Mouse (Mus musculus) gastrocnemius, postnatal 4 days (tissue): ENCODE data around the gene C130074G19Rik. TPM values are rescaled to one million over a fixed set of nuclear protein-coding genes. Genes with fewer than 3 reads are reported as not detected.
A peak's percentile ranks its signal among the peaks of the same experiment; 100 is the strongest.

ENCODE experiments used
- DNase-seq, 2 experiments: peaks; one replicate each; pipeline ENCODE4 v3.0.0; 2021 to 2022; ENCODE audit warnings: low spot score in 2 of 2, mixed read lengths in 2 of 2
- total RNA-seq, 2 experiments: library from RNA; stranded (reverse); gene quantifications; 2 replicates each; pipeline ENCODE4 v1.2.3; 2021

The C130074G19Rik gene
- total RNA-seq, 2 experiments from 2014 or later = 28.7 to 30.8 TPM

DNA sequence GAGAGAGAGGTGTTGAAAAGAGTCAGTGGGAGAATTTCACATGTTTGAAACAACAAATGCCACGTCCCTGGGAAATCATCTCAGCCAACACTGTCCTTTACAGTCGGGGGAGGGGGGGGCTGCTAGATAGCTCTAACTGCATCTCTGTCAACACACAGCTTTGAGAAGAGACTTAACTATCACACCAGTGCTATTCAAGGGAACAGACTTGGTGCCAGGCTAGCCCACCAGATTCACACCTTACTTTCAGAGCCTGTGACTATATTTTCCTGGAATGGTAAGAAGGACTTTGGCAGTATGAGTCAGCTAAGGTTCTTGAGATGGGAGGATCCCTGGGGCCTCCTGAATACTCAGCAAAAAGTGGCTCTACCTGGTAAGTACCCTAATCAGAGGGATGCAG, 5.7 kb downstream of the C130074G19Rik start:
- DNase-seq = no peak

DNA sequence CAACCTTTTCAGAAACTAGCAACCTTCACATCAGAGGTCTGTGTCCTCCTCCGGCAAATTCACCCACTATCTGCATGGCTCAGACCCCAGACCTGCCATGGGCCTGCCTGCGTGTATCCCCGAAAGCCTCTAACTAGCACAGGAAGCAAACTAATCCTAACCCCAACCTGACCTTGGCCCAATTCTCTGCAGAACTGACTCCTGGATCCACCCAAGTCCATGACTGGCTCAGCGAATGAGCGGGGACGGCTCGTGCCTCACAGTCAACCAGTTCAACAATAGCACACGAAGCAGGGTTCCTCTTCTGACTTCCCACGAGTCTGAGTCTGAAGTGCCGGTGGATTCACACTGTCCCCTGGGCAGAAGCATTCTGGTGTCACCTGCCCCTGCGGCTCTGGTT, 9.1 kb downstream of the C130074G19Rik start:
- DNase-seq = no peak

DNA sequence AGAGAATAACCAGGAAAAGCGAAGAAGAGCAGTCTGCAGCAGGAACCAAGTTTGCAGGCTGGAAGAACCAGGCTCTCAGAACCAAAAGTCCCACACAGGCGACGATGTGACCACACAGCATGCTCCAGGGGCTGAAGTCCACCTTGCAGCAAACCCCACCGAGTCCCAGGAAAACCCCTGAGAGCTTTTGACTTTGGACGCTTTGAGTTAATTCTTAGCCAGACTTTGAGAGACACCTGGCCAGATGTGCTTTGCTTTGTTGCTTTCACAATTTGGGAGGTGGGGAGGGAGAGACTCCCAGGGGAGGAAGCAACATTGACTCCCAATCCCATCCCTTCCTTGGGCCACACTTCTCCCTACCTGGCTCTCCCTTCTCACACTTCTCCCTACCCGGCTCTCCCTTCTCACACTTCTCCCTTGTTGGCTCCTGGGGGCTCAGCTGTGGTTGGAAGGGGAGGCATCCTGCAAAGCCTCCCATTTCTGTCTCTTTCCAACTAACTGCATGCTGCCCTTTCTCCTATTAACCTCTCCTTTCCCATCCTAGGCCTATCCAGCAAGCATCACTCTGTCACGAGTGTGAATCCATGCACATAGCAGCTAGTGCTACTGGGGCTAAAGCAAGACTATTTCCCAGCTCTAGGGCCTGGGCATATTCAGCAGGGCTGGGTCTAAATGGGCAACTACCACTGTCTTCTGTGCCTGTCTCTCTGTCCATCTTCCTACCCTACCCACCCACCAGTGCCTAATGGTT, 10.8 kb downstream of the C130074G19Rik start:
- no peak for DNase-seq

DNA sequence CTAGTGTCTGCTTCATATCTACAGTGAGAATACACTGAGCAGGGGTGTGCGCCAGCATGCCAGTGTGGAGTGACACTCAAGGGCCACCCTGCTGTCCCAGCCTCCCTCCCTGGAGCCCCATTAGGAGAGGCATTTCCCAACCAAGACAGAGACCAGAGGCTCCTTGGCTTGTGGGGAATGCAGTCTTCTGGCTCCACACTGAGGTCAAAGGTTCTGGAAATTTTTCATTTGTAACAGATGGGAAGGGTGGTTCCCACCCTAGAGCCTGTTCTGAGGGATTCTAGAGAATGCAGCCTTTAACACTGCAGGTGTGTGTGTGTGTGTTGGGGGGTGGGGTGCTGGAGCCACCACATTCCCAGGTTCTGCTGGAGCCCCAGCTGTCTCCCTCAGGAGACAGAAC, 11.5 kb downstream of the C130074G19Rik start:
- no peak for DNase-seq

DNA sequence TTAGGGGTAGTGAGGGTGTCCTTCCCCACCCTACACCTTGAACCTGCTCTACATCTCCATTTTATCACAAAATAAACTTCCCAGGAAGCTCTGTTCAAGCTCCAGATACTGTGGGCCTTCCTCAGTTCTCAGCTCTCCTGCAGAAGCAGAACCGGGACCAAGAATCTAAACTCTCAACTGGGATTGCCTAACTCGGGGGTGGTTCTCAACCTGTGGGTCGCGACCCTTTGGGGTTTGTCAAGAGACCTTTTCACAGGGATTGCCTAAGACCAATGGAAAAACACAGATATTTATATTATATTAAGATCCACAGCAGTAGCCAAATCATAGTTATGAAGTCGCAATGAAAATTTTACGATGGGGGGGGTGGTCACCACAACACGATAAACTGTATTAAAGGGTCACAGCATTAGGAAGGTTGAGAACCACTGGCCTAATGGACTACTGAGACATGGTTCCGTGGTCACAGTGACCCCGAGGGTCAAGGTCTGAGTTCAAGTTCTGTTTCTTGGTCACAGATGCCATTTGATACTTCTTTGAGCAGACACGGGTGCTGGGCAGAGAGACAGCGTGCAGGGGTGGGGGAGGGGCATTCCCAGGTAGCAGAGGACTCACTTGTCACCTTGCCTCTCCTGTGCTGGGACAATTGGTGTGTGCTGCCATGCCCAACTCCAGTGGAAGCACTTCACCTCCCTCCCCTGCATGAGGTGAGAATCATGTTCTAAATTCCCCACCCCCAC, 12.2 kb downstream of the C130074G19Rik start:
- no peak for DNase-seq

DNA sequence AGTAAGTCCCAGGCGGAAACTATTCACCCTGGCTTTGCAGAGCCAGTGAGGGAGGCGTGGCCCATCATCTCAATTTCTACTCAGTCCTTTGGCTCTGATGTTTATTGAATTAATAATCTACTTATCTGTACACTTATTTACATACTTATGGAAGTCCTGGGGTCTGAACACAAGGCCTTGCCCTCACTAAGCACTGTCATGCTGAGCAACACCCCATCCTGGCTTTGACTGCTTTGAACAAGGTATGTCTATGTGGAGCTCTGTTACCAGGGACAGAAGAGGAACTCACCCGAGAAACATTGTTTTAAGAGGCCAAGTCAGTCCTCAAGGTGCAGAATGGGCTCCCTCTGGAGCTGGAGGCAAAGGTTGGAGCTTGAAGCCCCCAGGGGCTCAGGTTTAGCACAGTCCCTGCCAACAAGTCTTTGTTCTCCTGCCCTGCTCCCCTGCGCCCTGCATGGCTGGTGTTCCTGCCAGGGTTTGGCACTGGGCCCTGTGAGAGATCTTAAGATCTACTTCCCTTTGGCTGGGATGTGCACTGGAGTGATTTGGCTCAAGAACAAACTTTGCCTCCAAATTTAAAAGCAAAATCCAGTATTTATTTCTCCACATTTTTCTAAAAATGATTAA, 13.0 kb downstream of the C130074G19Rik start:
- peak in 1 of 2 experiments; percentile 21 for DNase-seq

DNA sequence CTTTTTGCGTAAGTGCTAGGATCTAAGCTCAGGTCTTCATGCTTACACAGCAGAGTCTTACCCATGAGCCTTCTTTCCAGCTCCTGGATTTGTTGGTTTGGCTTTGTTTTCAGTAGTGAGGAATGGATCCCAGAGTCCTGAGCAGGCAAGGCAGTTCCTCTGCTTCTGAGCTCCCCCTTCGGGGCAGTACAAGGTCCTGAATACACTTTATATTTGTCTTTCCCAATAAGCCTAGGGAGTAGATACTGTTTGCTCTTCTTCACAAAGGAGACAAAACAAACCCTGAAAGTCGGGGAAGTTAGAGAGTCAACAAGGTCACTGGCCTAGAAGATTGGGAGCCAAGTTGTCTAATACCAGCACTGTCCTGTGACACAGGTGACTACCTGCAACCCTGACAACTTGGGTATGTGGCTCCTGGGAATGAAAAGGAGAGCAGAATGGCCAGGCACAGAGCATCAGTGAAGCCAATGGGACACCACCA, 15.3 kb downstream of the C130074G19Rik start:
- no peak for DNase-seq

DNA sequence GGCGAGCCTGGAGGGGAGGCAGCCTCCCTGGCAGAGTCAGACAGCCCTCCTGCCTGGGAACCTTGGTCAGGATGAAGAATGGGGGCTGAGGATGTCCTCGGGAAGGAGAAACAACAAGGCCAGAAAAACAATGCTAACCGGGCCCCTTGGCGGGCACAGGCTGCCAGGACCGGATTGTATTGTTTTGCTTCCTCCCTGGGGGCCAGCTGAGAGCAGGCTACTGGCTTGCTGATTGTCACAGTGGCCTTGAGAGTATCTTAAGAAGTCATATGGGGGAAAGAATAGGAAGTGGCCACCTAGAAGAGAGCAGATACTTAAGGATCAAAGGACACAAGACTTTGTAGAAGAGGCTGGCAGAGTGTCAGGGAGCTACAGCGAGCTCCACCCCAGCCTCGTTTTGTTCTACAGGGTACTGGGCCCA, 18.6 kb downstream of the C130074G19Rik start:
- DNase-seq = peak in 1 of 2 experiments; percentile 26

DNA sequence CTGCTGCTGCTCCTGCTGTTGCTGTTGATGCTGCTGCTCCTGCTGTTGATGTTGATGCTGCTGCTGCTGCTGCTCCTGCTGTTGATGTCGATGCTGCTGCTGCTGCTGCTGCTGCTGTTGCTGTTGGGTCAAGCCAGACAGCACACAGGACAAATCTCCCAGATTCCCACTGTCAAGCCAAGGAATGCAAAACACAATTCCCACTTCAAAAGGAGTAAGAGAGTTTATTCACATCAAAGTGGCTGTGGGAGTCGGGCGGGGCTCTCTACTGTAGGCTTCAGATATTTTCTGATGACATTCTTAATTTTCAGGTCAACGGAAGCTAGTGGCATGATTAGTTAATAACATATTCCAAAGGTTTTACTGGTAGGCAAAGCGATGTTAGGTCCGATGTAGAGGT, 20.4 kb downstream of the C130074G19Rik start:
- no peak for DNase-seq

DNA sequence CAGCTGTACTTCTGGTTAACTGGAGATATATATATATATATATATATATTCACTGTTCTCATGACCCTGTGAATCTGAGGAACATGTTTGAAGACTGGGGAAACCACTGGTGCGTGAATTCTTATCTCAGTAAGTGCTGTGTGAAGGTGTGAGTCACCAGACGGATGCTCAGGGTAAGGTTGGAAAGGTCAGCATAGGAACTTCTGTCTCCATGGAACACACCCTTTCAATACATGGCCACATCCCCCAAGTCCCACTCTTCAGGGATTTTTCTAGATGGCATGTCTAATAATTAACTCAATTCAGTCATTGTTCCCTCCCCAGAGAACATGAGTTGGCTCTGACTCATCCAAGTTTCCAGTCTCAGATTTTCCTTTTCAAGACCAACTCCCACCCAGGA, 21.5 kb downstream of the C130074G19Rik start:
- no peak for DNase-seq

DNA sequence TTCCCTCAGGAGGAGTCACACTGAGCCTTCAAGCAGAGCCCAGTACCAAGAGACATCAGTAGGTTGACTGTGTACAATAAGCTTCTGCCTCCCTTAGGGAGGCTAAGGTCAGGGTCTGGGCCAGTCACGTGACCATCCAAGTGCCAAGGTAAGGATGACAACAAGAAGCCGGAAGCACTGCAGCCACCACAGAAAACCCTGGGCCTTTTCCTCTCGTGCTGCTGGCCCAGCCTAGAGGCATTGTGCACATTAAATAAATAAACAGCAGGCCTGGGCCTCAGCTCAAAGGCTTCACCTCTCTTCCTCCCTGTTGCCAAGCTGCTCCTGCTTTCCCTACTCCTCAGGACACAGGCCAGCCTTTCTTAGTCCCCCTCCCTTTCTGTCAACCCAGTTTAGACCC, 22.7 kb downstream of the C130074G19Rik start:
- no peak for DNase-seq

DNA sequence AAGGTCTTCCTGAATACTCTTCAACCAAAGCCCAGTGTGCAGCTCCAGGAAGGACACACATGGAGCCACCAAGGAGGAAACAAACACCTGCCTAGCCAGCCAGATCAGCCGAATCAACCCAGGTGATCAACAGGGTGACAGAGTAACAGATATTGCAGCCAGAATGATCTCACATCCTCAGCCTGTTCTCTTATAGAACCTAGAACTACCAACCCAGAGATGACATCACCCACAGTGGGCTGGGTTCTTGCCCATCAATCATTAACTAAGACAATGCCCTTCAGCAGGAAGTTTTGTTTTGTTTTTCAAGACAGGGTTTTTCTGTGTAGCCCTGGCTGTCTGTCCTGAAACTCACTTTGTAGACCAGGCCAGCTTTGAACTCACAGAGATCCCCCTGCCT, 24.8 kb downstream of the C130074G19Rik start:
- DNase-seq = no peak

DNA sequence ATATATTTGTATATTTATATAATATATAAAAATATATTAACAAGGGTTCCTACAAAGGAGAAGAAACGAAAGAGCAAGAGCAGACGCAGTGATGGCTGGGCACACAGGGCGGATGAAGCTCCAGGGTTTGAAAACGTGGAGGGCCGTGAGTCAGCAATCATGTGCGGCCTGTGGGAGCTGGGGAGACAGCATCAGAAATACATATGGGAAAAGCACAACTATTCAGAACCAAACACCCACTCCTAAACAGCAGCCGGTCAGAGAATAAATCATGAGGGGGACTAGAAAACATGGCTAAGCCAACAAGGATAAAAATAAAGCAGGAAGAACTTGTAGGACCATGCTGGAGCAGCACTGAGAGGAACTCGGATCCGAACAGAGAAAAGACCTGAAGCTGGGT, 25.8 kb downstream of the C130074G19Rik start:
- no peak for DNase-seq

DNA sequence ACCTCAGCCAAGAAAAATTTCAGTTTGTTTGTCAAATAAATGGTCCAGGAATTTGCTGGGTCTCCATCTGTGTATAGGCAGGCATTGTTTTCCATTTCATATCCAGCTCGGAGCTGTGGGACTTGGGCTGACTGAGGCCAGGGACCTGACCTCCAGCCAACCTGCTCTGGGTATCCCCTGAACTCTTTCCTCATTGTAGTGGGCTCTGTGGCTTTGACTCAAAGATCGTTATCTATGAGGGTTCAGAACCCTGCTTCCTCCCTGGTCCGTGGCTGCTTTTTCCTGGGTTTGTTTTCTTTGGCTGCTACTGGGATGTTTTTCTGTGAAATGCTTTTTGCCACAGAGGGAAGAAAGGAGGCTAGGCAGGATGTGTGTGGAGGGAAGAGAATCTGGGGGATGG, 29.1 kb downstream of the C130074G19Rik start:
- no peak for DNase-seq

DNA sequence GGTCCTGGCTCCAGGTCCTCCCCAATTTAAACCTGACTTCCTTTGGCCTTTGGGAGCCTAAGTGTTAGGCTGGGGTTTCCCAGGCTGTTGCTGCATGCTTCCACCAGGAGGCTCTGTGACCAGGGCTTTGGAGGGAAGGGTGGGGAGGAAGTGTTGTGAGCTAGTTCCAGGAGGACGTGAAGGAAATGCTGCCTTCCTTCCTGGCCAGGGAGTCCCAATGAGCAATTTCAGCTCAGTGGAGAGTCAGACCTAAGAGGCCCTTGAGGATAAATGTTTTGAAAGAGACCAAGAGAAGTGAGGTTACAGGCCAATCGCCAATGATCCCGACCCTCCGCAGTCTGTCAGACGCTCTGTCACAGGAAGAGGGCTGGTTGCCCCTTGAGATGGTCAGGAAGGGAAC, 29.7 kb downstream of the C130074G19Rik start:
- DNase-seq = peak; percentile 58 to 74

DNA sequence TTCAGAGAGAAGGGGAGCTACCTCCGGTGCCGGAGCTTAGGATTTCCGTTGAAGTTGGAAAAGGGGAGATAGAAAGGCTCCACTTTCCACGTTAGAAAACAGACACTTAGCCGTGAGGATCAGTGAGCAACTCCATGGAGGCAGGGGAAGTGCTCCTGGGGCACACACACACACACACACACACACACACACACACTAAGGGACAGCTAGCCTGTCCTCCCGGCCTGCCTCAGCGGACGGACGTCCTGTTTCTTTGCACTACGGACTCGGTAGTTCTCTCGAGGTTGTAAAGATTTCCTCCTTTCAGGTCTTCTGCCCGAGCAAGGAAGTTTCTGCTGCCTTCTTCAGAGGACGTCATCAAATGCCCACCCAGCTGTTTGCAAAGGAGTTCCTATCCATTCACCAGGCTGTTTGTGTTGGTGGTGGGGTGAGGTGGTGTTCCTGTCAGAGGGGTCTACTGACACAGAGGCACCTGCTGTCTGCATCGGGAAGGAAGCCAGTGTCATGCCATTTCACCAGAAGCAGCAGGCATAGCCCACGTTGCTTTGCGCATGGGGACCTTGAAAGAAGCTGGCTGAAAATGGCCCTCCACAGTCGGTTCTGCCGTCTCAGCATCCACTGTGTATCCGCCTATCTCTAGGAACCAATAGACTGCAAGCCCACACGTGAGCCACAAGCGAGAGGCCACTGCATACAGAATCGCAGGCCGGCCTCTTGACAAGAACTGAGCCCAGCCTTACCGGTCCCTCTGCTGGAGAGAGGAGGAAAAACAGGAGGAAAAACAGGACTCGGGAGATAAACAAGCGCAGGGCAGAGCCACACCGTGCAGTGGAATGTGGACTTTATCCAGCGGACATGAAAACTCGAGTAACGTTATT, 31.0 kb downstream of the C130074G19Rik start:
- DNase-seq = peak; percentile 54 to 74

DNA sequence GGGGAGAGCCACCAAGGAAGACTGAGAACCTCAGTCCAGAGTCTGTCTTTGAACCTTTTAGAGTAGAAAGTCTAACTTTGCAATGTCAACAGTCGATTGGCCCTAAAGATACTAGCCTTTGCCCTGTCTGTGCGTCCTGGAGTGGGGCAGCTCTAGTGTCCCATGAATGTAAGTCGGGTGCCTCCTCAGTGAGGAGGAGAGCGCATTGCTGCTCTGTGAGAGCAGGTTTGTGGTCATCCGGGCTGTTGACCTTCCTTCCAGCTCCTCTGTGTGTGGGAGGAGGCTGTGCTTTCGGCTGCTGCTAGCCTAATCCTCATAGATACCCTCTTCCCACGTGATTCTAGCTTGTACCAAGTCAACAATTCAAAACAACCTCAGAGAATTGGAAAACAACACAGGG, 31.9 kb downstream of the C130074G19Rik start:
- no peak for DNase-seq

DNA sequence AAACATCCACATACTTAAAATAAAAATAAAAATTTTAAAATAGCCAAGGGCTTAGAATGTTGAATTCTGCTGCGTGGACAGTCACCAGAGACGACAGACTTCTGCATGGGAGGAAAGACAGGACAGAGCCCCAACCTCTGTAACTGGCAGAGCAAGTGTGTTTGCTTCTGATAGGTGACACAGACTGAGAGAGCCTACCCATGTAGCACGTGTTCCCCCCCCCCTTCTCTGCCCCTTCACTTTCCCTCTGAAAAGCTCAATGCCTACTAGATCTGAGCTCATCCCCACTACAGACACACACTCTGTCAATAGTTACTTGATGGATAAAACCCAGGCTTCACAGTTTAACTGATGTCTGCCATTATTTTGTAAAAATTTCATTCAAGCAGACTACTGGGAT, 36.0 kb downstream of the C130074G19Rik start:
- no peak for DNase-seq

DNA sequence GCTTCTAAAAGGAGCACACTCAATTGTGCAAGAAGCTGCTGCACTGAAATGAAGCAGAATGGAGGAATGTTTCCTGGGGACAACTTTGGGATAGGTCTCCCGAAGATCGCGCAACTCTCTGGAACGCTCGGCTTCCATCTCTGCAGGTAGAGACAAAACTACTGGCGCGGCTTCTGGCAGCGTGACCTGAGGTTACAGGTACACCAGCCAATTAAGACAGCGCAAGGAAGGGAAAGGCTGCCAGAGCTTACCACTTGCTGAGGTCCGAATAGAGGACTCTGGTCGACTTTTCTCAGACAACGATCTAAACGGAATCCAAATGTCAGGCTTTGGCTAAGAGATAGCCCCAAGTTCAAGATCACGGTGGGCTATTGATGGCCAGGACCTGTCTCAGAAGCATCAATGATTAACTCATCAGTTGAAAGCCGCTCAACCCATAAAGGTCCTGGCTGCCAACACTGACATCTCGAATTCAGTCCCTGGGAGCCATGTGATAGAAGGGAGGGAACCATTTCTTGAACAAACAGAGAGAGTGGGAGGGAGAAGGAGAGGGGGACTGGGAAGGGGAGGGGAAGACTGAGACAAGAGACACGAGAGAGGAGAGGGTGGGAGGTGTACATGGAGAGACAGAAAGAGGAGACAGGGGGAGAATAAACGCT, 36.8 kb downstream of the C130074G19Rik start, which contains the start of gene Marc2:
Marc2 (minus strand) TSS at position 360 of the 659 bp plus-strand sequence.
- DNase-seq = peak in 1 of 2 experiments; percentile 21
